Mouse (Mus musculus) spleen, adult 18-20 months (tissue): ENCODE measurements around the gene Gprc5d.

Experiments used
- DNase-seq, 2 experiments: peaks; one replicate each; pipeline ENCODE4 v3.0.0; 2022; ENCODE audit warnings: mixed read lengths in 2 of 2

The Gprc5d gene

GRCm38 (mm10) chr6:135118183-135118582 is at the start of gene Gprc5d:
Gene Gprc5d (minus strand): TSS chr6:135118283.
- DNase-seq: no peak

GRCm38 (mm10) chr6:135166712-135167111 is 48.6 kb upstream of the Gprc5d start:
- no peak for DNase-seq

DNA sequence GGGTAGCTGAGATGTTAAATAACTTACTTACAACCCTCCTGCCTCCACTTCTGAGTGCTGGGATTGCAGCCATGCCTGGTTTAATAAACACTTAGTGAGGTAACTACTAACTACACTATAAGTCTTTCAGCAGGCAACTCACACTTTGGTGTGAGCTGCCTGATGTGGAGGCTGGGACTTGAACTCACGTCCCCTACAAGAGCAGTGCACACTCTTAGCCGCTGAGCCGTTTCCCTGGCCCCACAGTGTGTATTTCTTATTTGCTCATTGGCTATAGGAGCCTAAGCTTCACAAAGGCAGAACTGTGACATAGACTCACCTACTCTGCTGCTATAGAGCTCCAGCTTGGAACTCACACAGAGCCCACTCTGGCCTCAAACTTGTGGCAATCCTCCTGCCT is 48.2 kb upstream of the Gprc5d start:
- no peak for DNase-seq

DNA sequence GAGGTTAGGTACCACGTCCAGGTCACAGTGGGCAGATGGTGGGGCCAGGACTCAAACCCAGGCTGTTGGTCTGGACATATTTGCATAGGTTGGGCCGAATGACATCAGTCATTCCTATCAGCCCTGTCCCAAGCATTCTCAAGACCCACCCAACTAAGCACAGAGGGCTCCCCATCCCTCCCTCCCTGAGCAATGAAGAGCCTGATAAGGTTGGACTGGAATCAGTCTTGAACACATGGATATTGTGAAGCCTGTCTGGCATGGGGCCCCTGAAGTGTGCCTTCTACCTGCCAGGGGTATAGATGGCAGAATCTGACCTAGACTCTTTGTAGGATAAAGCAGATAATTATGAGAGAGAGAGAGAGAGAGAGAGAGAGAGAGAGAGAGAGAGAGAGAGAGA is 47.6 kb upstream of the Gprc5d start:
- DNase-seq: no peak

- no peak for DNase-seq
These were observed 47.1 kb upstream of the Gprc5d start for GRCm38 (mm10) chr6:135165191-135165590.

GRCm38 (mm10) chr6:135162861-135163260 is 44.8 kb upstream of the Gprc5d start:
- no peak for DNase-seq

DNA sequence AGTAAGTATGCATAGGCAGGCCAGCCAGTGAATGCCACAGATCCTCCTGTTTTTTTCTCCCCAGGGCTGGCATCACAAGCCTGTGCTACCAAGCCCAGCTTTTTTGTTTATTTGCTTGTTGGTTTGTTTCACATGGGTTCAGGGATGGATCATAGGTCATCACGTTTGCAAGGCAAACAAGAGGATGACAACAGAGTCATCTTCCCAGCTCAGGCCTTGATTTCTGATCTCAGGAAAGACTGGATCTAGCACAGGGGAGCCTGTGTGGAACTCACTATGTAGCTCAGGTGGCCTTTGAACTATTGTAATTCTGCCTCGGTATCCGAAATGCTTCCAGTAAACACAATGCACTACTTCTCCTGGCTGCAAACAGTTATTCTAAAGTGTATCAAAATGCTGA is 44.2 kb upstream of the Gprc5d start:
- no peak for DNase-seq

GRCm38 (mm10) chr6:135161356-135161755 is 43.3 kb upstream of the Gprc5d start:
- no peak for DNase-seq

DNA sequence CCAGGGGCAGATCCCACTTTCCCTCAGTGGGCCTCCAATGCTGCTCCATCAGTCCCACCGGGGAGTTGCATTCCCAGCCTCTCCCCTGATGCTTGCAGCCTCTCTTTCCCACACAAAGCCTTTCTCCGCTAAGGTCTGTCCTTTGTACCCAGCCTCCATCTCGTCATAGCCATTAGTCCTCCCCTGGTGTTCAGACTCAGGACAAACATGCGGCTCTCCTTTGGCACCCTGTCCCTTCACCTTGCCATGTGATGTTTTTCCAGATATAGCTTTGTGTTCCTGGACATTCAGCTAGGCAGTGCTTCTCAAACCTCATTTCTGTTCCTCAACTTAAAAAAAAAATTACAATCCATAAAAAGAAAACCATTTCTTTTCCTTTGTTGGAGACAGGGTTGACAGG is 40.4 kb upstream of the Gprc5d start:
- no peak for DNase-seq

DNA sequence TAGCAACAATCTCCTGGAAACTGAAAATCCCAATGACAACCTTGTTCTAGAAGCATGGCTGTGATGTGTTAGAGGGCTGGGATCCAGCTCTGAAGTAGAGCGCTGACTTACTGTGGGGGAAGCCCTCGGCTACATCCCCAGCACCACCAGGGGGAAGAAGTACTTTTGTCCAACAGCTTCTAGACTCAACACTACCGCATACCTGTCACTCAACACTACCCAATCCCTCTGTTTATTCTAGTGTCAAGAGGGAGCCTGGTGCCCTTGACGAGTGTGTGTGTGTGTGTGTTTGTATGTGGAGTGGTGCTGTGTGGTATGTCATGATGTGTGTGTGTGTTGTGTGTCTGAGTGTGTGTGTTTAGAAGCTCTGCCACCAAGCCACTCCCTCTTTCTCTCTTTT is 39.4 kb upstream of the Gprc5d start:
- DNase-seq: no peak

DNA sequence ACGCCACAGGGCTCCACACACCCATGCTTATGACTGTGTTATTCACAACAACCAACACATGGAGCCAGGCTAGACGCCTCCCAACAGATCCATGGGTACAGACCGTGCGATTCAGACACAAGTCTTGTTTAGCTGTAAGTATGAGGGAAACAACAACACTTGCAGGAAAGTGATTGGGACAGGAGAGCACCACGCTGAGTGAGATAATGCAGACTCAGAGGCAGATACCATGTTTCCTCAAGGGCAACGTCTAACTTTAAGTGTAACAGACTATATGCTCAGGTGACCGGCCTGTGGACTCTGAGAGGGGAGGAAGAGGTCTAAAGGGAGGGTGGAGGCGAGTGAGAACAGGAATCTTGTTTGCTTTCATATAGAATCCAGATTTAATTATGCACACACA is 38.5 kb upstream of the Gprc5d start:
- DNase-seq: no peak

- DNase-seq: no peak
These were observed 35.6 kb upstream of the Gprc5d start for GRCm38 (mm10) chr6:135153719-135154118.

- DNase-seq: no peak
These were observed 32.2 kb upstream of the Gprc5d start for GRCm38 (mm10) chr6:135150311-135150710.

GRCm38 (mm10) chr6:135149722-135150121 is 31.6 kb upstream of the Gprc5d start:
- no peak for DNase-seq

- no peak for DNase-seq
These were observed 31.1 kb upstream of the Gprc5d start for GRCm38 (mm10) chr6:135149175-135149574.

GRCm38 (mm10) chr6:135148506-135148905 is 30.4 kb upstream of the Gprc5d start:
- DNase-seq: no peak

GRCm38 (mm10) chr6:135145976-135146375 is 27.9 kb upstream of the Gprc5d start:
- DNase-seq: no peak

DNA sequence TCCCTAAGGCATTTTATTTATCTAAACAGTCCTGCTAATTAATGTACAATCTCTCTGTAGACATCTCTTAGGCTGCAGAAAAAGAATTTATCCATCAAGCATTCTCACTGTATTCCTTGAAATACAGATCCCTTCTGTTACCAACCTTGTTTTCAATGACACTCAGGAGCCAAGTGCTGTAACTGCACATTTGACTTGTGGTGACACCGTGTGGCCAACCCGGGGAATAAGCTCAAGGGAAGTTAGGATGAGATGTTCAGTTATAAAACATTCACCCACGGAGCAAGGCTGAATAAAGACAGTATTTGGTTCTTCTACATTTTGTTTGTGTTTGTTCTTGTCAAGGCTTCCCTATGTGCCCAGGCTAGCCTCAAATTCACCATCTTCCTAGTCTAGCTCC is 26.4 kb upstream of the Gprc5d start:
- no peak for DNase-seq

GRCm38 (mm10) chr6:135143151-135143550 is 25.1 kb upstream of the Gprc5d start:
- no peak for DNase-seq

GRCm38 (mm10) chr6:135141451-135142147 is 23.5 kb upstream of the Gprc5d start:
- DNase-seq: no peak

DNA sequence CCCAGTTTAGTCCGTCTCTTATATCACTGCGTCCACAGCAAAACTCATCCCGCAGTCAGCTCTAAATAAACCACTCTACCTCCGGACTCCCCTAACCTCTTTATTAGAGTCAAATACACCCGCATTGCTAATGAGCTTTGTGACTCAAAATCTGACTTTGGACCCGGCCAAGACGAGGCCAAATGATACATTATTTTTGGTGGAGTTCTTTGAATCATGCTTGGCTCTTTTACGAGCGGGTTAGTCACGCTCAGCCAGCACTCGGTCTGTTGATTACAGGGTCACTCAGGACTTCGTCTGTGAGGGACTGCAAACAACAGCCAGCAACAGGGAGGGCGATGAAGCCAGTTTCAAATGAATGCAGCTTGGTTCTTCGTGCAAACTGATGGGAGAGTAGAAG is 20.7 kb upstream of the Gprc5d start:
- no peak for DNase-seq

GRCm38 (mm10) chr6:135138207-135138606 is 20.1 kb upstream of the Gprc5d start:
- DNase-seq: no peak

DNA sequence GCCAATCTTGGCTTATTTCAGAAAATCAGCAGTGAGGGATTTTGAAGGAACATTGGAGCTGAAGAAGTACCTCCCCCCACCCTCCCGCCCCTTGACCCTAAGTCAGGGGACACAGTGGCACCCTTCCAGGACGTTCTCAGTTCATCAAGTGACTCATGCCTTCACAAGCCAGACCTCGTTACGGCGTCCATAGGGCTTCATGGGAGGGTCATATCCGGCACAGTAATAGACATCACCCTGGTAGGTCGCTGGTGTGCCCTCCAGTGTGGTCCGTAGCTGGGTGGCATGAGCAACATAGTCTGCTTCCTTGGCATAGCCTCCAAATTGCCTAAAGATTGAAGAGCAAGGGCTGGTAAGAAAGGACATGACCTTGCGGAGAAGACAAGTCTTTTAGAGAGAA is 19.7 kb upstream of the Gprc5d start:
- no peak for DNase-seq

DNA sequence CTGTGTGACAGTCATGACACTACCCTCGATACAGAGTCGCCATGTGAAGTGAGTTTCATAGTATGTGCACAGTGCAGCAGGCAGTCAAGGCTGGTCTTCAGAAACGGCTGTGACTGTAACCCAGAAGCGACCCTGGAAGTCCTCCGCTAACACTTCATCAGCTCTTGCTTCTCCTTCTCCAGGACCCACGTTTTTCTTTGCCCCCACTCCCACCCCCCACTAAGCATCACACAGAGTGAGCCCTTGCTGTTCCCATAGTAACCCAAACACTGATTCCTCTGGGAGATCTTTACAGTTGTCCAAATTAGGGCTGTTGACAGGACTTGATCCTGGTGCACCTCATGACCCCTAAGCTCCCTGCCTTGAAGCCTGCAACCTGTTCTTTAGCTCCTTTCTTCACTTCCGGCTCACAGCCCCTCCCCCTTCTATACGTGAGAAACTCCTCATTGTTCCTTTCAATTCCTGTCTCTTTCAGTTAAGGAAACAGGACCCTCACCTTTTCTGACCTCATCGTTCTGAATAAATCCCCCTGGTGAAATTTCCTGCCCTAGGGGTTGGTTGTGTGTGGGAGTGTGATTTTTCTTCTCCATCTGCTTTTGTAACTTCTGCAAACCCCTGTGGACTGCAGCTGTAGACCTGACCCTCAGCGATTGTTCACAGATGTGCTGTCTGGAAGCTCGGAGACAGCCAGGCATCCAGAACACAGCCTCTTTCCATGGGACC is 18.5 kb upstream of the Gprc5d start:
- DNase-seq: no peak

- DNase-seq: no peak
These were observed 17.7 kb upstream of the Gprc5d start for GRCm38 (mm10) chr6:135135735-135136134.
